Comparison of ENCODE assay signal across 10 mouse cellular contexts in the genomic region with DNA sequence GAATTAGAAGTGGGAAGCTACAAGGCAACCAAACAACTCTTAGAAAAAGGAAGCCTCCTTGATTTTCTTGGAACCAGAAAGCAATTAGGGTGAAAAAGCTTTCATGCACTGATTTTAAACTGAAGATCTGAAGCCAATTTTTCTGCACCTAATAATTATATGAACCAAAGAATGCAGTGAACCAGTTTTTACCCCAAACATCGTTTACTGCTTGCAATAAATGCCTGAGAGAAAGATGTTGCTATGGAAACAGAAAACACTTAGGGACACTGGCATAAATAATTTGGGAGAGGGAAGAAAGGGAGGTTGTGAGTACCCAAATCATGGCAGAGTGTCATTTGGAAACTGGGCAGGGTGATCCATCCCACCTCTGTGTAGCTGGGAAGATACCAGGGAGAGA.
DNase-seq lines count a peak whose midpoint lies in the region; ATAC-seq and TF ChIP-seq lines count a peak whose summit lies in the region.
"Had no signal": no experiment of that assay in that cellular context is flagged by ENCODE, and none has a peak within 500 bp of the region (broad histone marks: within the 10 kb centered on the region; RNA-seq: fewer than 3 reads in every experiment).

No protein-coding gene starts in this region.

- TF ChIP-seq CTCF in midbrain, postnatal 0 days (IDR thresholded peaks at IDR 0.05) = no peak
- TF ChIP-seq CTCF in stomach, postnatal 0 days (IDR thresholded peaks at IDR 0.05; ENCODE audit: low read depth) = no peak

- no peak for TF ChIP-seq EP300 in stomach, postnatal 0 days (optimal IDR thresholded peaks at IDR 0.05)

- ATAC-seq in embryonic facial prominence, embryonic 12.5 days (ENCODE audit: insufficient number of reproducible peaks, insufficient read depth, low FRiP score, low TSS enrichment) = no peak
- ATAC-seq in intestine, embryonic 14.5 days (replicated peaks; ENCODE audit: low FRiP score, low TSS enrichment, low read depth) = no peak
- no peak for ATAC-seq in intestine, embryonic 15.5 days
- ATAC-seq in midbrain, postnatal 0 days (ENCODE audit: low FRiP score) = no peak
- ATAC-seq in midbrain, embryonic 13.5 days = no peak
- ATAC-seq in stomach, postnatal 0 days (ENCODE audit: low FRiP score, low TSS enrichment) = no peak

- intact Hi-C loops in gastrocnemius, postnatal 36 days (cut with DNase I) = no loop called here

- peak overlapping the region; percentile 61; the same call in 1 of the 2 replicates for H3K27ac ChIP-seq in embryonic facial prominence, embryonic 12.5 days
- H3K27ac ChIP-seq in embryonic facial prominence, embryonic 10.5 days (replicated peaks) = no peak overlapping the region
- H3K27ac ChIP-seq in intestine, embryonic 14.5 days (ENCODE audit: low read depth) = peak overlapping the region; percentile 78
- H3K27ac ChIP-seq in intestine, embryonic 15.5 days = no peak overlapping the region; the same call in 1 of the 2 replicates
- H3K27ac ChIP-seq in midbrain, postnatal 0 days (ENCODE audit: low read depth, low read length) = peak overlapping the region; percentile 43; the same call in 1 of the 2 replicates
- no peak overlapping the region for H3K27ac ChIP-seq in midbrain, embryonic 13.5 days
- 0 out of 2 replicates have a peak overlapping the region, but pooled peaks have one; percentile 24 for H3K27ac ChIP-seq in stomach, postnatal 0 days (replicated peaks)

- H3K9me3 ChIP-seq in embryonic facial prominence, embryonic 12.5 days = no peaks in the 10 kb centered on the region
- H3K9me3 ChIP-seq in embryonic facial prominence, embryonic 10.5 days = no peaks in the 10 kb centered on the region
- H3K9me3 ChIP-seq in intestine, embryonic 14.5 days (ENCODE audit: control insufficient read depth, low read length) = no peaks in the 10 kb centered on the region
- H3K9me3 ChIP-seq in intestine, embryonic 15.5 days = no peaks in the 10 kb centered on the region
- H3K9me3 ChIP-seq in midbrain, postnatal 0 days (ENCODE audit: low read length) = no peaks in the 10 kb centered on the region
- H3K9me3 ChIP-seq in midbrain, embryonic 13.5 days = no peaks in the 10 kb centered on the region
- H3K9me3 ChIP-seq in stomach, postnatal 0 days (ENCODE audit: control insufficient read depth, low read length) = no peaks in the 10 kb centered on the region

- H3K27me3 ChIP-seq in embryonic facial prominence, embryonic 12.5 days = no peaks in the 10 kb centered on the region
- H3K27me3 ChIP-seq in embryonic facial prominence, embryonic 10.5 days (replicated peaks; ENCODE audit: low read depth, poor library complexity, severe bottlenecking) = no peaks in the 10 kb centered on the region
- H3K27me3 ChIP-seq in intestine, embryonic 14.5 days (replicated peaks; ENCODE audit: control insufficient read depth, insufficient read depth, low read length) = no peaks in the 10 kb centered on the region
- H3K27me3 ChIP-seq in intestine, embryonic 15.5 days (replicated peaks) = no peaks in the 10 kb centered on the region
- no peaks in the 10 kb centered on the region for H3K27me3 ChIP-seq in midbrain, postnatal 0 days (ENCODE audit: insufficient read depth, low read length)
- H3K27me3 ChIP-seq in midbrain, embryonic 13.5 days = no peaks in the 10 kb centered on the region
- no peaks in the 10 kb centered on the region for H3K27me3 ChIP-seq in stomach, postnatal 0 days (ENCODE audit: control insufficient read depth, insufficient read depth, low read length)

- no peak overlapping the region for H3K4me3 ChIP-seq in embryonic facial prominence, embryonic 12.5 days
- H3K4me3 ChIP-seq in embryonic facial prominence, embryonic 10.5 days = no peak overlapping the region
- no peak overlapping the region for H3K4me3 ChIP-seq in intestine, embryonic 14.5 days (ENCODE audit: low read depth, low read length)
- no peak overlapping the region for H3K4me3 ChIP-seq in intestine, embryonic 15.5 days (replicated peaks)
- no peak overlapping the region for H3K4me3 ChIP-seq in midbrain, postnatal 0 days (ENCODE audit: low read depth, low read length)
- no peak overlapping the region for H3K4me3 ChIP-seq in midbrain, embryonic 13.5 days (replicated peaks)
- no peak overlapping the region for H3K4me3 ChIP-seq in stomach, postnatal 0 days (ENCODE audit: low read depth, low read length)

- DNase-seq in embryonic facial prominence, embryonic 10.5 days (ENCODE audit: low spot score) = no peak
- no peak for DNase-seq in intestine, embryonic 14.5 days (ENCODE audit: low spot score)
- DNase-seq in midbrain, postnatal 0 days (ENCODE audit: low spot score) = peak; percentile 14
- no peak for DNase-seq in stomach, postnatal 0 days (ENCODE audit: low spot score)
- DNase-seq in gastrocnemius, postnatal 36 days = no peak
- DNase-seq: adrenal gland, adult 8-10 months; cerebellum, adult 18-20 months had no signal

- no peak overlapping the region for H3K4me2 ChIP-seq in embryonic facial prominence, embryonic 12.5 days (replicated peaks)
- H3K4me2 ChIP-seq in intestine, embryonic 14.5 days (ENCODE audit: low read length) = no peak overlapping the region
- no peak overlapping the region for H3K4me2 ChIP-seq in intestine, embryonic 15.5 days (replicated peaks)
- H3K4me2 ChIP-seq in midbrain, postnatal 0 days (ENCODE audit: low read depth, low read length, poor library complexity, severe bottlenecking) = no peak overlapping the region
- no peak overlapping the region for H3K4me2 ChIP-seq in midbrain, embryonic 13.5 days (replicated peaks)
- H3K4me2 ChIP-seq in stomach, postnatal 0 days (replicated peaks; ENCODE audit: low read depth) = no peak overlapping the region

- 21% methylated on average over 1 of the region's 1 CpGs for WGBS in embryonic facial prominence, embryonic 12.5 days
- WGBS in embryonic facial prominence, embryonic 10.5 days = 63% methylated on average over 1 of the region's 1 CpGs
- 16% methylated on average over 1 of the region's 1 CpGs for WGBS in intestine, embryonic 14.5 days
- 29% methylated on average over 1 of the region's 1 CpGs for WGBS in intestine, embryonic 15.5 days
- 19% methylated on average over 1 of the region's 1 CpGs for WGBS in midbrain, postnatal 0 days
- 43% methylated on average over 1 of the region's 1 CpGs for WGBS in midbrain, embryonic 13.5 days
- WGBS in stomach, postnatal 0 days = 18% methylated on average over 1 of the region's 1 CpGs

- H3K4me1 ChIP-seq in embryonic facial prominence, embryonic 12.5 days = peaks cover 22% of the 10 kb centered on the region; the same call in 1 of the 2 replicates
- H3K4me1 ChIP-seq in embryonic facial prominence, embryonic 10.5 days = peaks cover 19% of the 10 kb centered on the region
- H3K4me1 ChIP-seq in intestine, embryonic 14.5 days (replicated peaks; ENCODE audit: control insufficient read depth, insufficient read depth, low read length) = peaks cover 13% of the 10 kb centered on the region; the same call in 1 of the 2 replicates
- peaks cover 7% of the 10 kb centered on the region; the same call in 1 of the 2 replicates for H3K4me1 ChIP-seq in intestine, embryonic 15.5 days (replicated peaks)
- H3K4me1 ChIP-seq in midbrain, postnatal 0 days (ENCODE audit: insufficient read depth, low read length) = peaks cover 19% of the 10 kb centered on the region; the same call in 1 of the 2 replicates
- H3K4me1 ChIP-seq in midbrain, embryonic 13.5 days (replicated peaks) = peaks cover 17% of the 10 kb centered on the region
- H3K4me1 ChIP-seq in stomach, postnatal 0 days (replicated peaks; ENCODE audit: control insufficient read depth, insufficient read depth) = no peaks in the 10 kb centered on the region

- H3K36me3 ChIP-seq in embryonic facial prominence, embryonic 12.5 days = no peaks in the 10 kb centered on the region
- 0 out of 2 replicates have a peak, but pooled peaks cover 4% of the 10 kb centered on the region for H3K36me3 ChIP-seq in embryonic facial prominence, embryonic 10.5 days (replicated peaks)
- peaks cover 15% of the 10 kb centered on the region for H3K36me3 ChIP-seq in intestine, embryonic 14.5 days (ENCODE audit: control insufficient read depth, insufficient read depth, low read length)
- no peaks in the 10 kb centered on the region for H3K36me3 ChIP-seq in intestine, embryonic 15.5 days
- H3K36me3 ChIP-seq in midbrain, postnatal 0 days (ENCODE audit: insufficient read depth, low read length) = no peaks in the 10 kb centered on the region
- H3K36me3 ChIP-seq in midbrain, embryonic 13.5 days = no peaks in the 10 kb centered on the region
- no peaks in the 10 kb centered on the region for H3K36me3 ChIP-seq in stomach, postnatal 0 days (ENCODE audit: control insufficient read depth, insufficient read depth, low read length)

- no peak overlapping the region for H3K9ac ChIP-seq in embryonic facial prominence, embryonic 12.5 days
- no peak overlapping the region for H3K9ac ChIP-seq in intestine, embryonic 14.5 days (ENCODE audit: low read length)
- no peak overlapping the region for H3K9ac ChIP-seq in intestine, embryonic 15.5 days
- H3K9ac ChIP-seq in midbrain, postnatal 0 days (replicated peaks; ENCODE audit: low read length, poor library complexity, severe bottlenecking) = no peak overlapping the region
- H3K9ac ChIP-seq in midbrain, embryonic 13.5 days (replicated peaks) = no peak overlapping the region
- no peak overlapping the region for H3K9ac ChIP-seq in stomach, postnatal 0 days (ENCODE audit: low read length)

Comparison
In these comparisons a context has a peak if more than half of its experiments do, and no peak if none do; other contexts are left out.
1. H3K27ac ChIP-seq: peak in embryonic facial prominence, embryonic 12.5 days (single experiment), intestine, embryonic 14.5 days (single experiment), midbrain, postnatal 0 days (single experiment) and stomach, postnatal 0 days (single experiment); none in embryonic facial prominence, embryonic 10.5 days (single experiment), intestine, embryonic 15.5 days (single experiment) and midbrain, embryonic 13.5 days (single experiment).